9 mouse cellular contexts compared by ENCODE assay signal in genomic region chr1:87721382-87721781, GRCm38 (mm10). TPM values are rescaled to one million over a fixed set of nuclear protein-coding genes. Genes with fewer than 3 reads are reported as not detected.
A peak's percentile ranks its signal among the peaks of the same experiment; 100 is the strongest.
DNase-seq lines count a peak whose midpoint lies in the region; ATAC-seq and TF ChIP-seq lines count a peak whose summit lies in the region.
"Had no signal": no experiment of that assay in that cellular context is flagged by ENCODE, and none has a peak within 500 bp of the region (broad histone marks: within the 10 kb centered on the region; RNA-seq: fewer than 3 reads in every experiment).

No protein-coding gene starts in this region.

- peak; percentile 59 for ATAC-seq in megakaryocyte progenitor cell, adult 5-6 weeks (replicated peaks; ENCODE audit: poor library complexity)

- H3K27ac ChIP-seq in layer of hippocampus, adult 2 months = no peak overlapping the region
- H3K27ac ChIP-seq: embryonic facial prominence, embryonic 12.5 days had no signal

- H3K36me3 ChIP-seq in splenic B cell, adult 2 months (ENCODE audit: control insufficient read depth, insufficient read depth, low read length, poor library complexity, severe bottlenecking) = peaks cover 17% of the 10 kb centered on the region
- H3K36me3 ChIP-seq: embryonic facial prominence, embryonic 12.5 days had no signal

- TF ChIP-seq CTCF in brain, embryonic 14.5 days (IDR thresholded peaks at IDR 0.05; ENCODE audit: borderline replicate concordance, extremely low read depth, insufficient read depth, insufficient read length) = peak; percentile 60
- peak; percentile 81 for TF ChIP-seq CTCF in layer of hippocampus, adult 2 months (conservative IDR thresholded peaks at IDR 0.05)

- H3K27me3 ChIP-seq in splenic B cell, adult 2 months (ENCODE audit: control insufficient read depth, insufficient read depth, low read length, poor library complexity, severe bottlenecking) = no peaks in the 10 kb centered on the region
- H3K27me3 ChIP-seq: embryonic facial prominence, embryonic 12.5 days had no signal

- no peak for TF ChIP-seq POLR2A in brain, embryonic 14.5 days (IDR thresholded peaks at IDR 0.05; ENCODE audit: borderline replicate concordance, extremely low read depth, insufficient read depth, insufficient read length, poor library complexity, severe bottlenecking)

- peak; percentile 13 for DNase-seq in ovary, postnatal 10 days (ENCODE audit: low spot score)
- no peak for DNase-seq in ovary, adult 18-20 months (ENCODE audit: low spot score)
- peak; percentile 68 for DNase-seq in brain, embryonic 14.5 days (ENCODE audit: low read depth)
- DNase-seq in frontal cortex, postnatal 14 days (ENCODE audit: low spot score in 2 of 2) = peak; percentile 41 to 56
- peak; percentile 44 to 53 for DNase-seq in layer of hippocampus, adult 2 months (ENCODE audit: low spot score in 2 of 2)
- DNase-seq in splenic B cell, adult 2 months (ENCODE audit: low read depth, low spot score) = peak; percentile 17
- DNase-seq in T-cell, adult 2 months (ENCODE audit: low spot score) = no peak

- H3K4me3 ChIP-seq in layer of hippocampus, adult 2 months = no peak overlapping the region
- H3K4me3 ChIP-seq: embryonic facial prominence, embryonic 12.5 days had no signal

RNA-seq across cellular contexts. Expression of gene Atg16l1, which starts 34.3 kb away (rescaled TPM):
- 80.8 and 83.9 TPM in 2 replicates for polyA plus RNA-seq in brain, embryonic 14.5 days (2012; rRNA removed)
- 10 to 100 TPM; 66.2 to 71.9 TPM for total RNA-seq in layer of hippocampus, adult 2 months (2021)
- total RNA-seq in megakaryocyte progenitor cell, adult 5-6 weeks (2015) = 21.4 and 24.8 TPM in 2 replicates
- total RNA-seq in megakaryocyte progenitor cell, adult 5-6 weeks (2017) = 30.2 and 40.9 TPM in 2 replicates

Comparison
In these comparisons a context has a peak if more than half of its experiments do, and no peak if none do; other contexts are left out.
1. DNase-seq: peak in ovary, postnatal 10 days (single experiment), brain, embryonic 14.5 days (single experiment), frontal cortex, postnatal 14 days (2 of 2), layer of hippocampus, adult 2 months (2 of 2) and splenic B cell, adult 2 months (single experiment); none in ovary, adult 18-20 months (single experiment) and T-cell, adult 2 months (single experiment).